Mouse (Mus musculus) heart, embryonic 14.5 days (tissue): ENCODE measurements around the gene Cutal. TPM values are rescaled to one million over a fixed set of nuclear protein-coding genes. Genes with fewer than 3 reads are reported as not detected.

Experiments
- ATAC-seq: fragments of 200-750 bp; cut with Nextera tagmentation; 2 replicates; pipeline ENCODE4 v1.8.0; 2017; ENCODE audit warnings: low read depth, moderate TSS enrichment; ENCODE audit not compliant: insufficient number of reproducible peaks, insufficient read depth, low FRiP score
- H3K27ac ChIP-seq, 2 experiments: fragments of 200-500 bp in 1 of 2; fragments of 300-500 bp in 1 of 2; sonication (generic) in 1 of 2; replicated peaks in 1 of 2; 2 replicates each; pipeline ENCODE4 v1.5.1; 2012 to 2014; ENCODE audit warnings: low read depth in 2 of 2, low read length in 2 of 2, control low read depth in 1 of 2, mild to moderate bottlenecking in 1 of 2, mixed read lengths in 1 of 2; ENCODE audit not compliant: control insufficient read depth in 1 of 2, insufficient read depth in 1 of 2
- H3K27me3 ChIP-seq: fragments of 300-500 bp; sonication (generic); 2 replicates; pipeline ENCODE4 v1.6.1; 2014; ENCODE audit warnings: mild to moderate bottlenecking, low read length, control low read depth; ENCODE audit not compliant: control insufficient read depth, insufficient read depth
- H3K36me3 ChIP-seq: fragments of 300-500 bp; sonication (generic); 2 replicates; pipeline ENCODE4 v1.6.1; 2014; ENCODE audit warnings: mild to moderate bottlenecking, control low read depth, low read length, mixed read lengths; ENCODE audit not compliant: control insufficient read depth, insufficient read depth
- H3K4me1 ChIP-seq, 2 experiments: fragments of 200-500 bp in 1 of 2; fragments of 300-500 bp in 1 of 2; sonication (generic) in 1 of 2; 2 replicates each; pipeline ENCODE4 v1.6.1; 2012 to 2014; ENCODE audit warnings: low read length in 2 of 2, control low read depth in 1 of 2, mixed read lengths in 1 of 2; ENCODE audit not compliant: control insufficient read depth in 2 of 2, insufficient read depth in 2 of 2
- H3K4me2 ChIP-seq: fragments of 300-500 bp; sonication (generic); 2 replicates; pipeline ENCODE4 v1.6.1; 2014; ENCODE audit warnings: mild to moderate bottlenecking, low read length
- H3K4me3 ChIP-seq, 2 experiments: fragments of 200-500 bp in 1 of 2; fragments of 300-500 bp in 1 of 2; sonication (generic) in 1 of 2; 2 replicates each; pipeline ENCODE4 v1.5.1; 2012 to 2014; ENCODE audit warnings: low read length in 2 of 2, mild to moderate bottlenecking in 2 of 2, control low read depth in 1 of 2, low read depth in 1 of 2, moderate library complexity in 1 of 2; ENCODE audit not compliant: control insufficient read depth in 1 of 2, insufficient read depth in 1 of 2
- H3K9ac ChIP-seq: fragments of 300-500 bp; sonication (generic); 2 replicates; pipeline ENCODE4 v1.6.1; 2014; ENCODE audit warnings: mild to moderate bottlenecking, low read length
- H3K9me3 ChIP-seq: fragments of 300-500 bp; sonication (generic); 2 replicates; pipeline ENCODE4 v1.6.1; 2016; ENCODE audit warnings: low read length, control low read depth; ENCODE audit not compliant: control insufficient read depth
- WGBS: fragments of 180-500 bp; shearing (Covaris S2); extraction: QIAGEN DNeasy Blood & Tissue Kit; methylation state at CpG from one replicate; pipeline ENCODE4 v1.1.7; 2014; 5-methylcytosine and 5-hydroxymethylcytosine counted together
- polyA plus RNA-seq: library from polyadenylated mRNA; unstranded; fragments of >200 nt; fragmentation: Nextera tagmentation; extraction: Ambion mirVana; gene quantifications from 2 replicates; pipeline ENCODE4 v1.2.1, GENCODE M21; 2014

Gene Cutal
- polyA plus RNA-seq, 1 experiment from 2014 or later: 0.20 TPM

- Histone ChIP-seq H3K4me2 (no peak overlapping the region), H3K4me1 (peaks cover 13 to 14% of the 10 kb centered on the region in 2 experiments), H3K27me3 (no peaks in the 10 kb centered on the region), H3K27ac (no peak overlapping the region), H3K9me3 (no peaks in the 10 kb centered on the region), H3K9ac (no peak overlapping the region), H3K4me3 (no peak overlapping the region), H3K36me3 (no peaks in the 10 kb centered on the region)
- WGBS: 83% methylated on average over 6 of the region's 6 CpGs
- no peak for ATAC-seq
Observed at GRCm38 (mm10) chr2:34902731-34903130, 28.5 kb downstream of the Cutal start.

GRCm38 (mm10) chr2:34903191-34903590 is 29.0 kb downstream of the Cutal start:
- Histone ChIP-seq H3K4me2 (no peak overlapping the region), H3K9ac (no peak overlapping the region), H3K27me3 (no peaks in the 10 kb centered on the region), H3K36me3 (no peaks in the 10 kb centered on the region), H3K9me3 (no peaks in the 10 kb centered on the region), H3K27ac (no peak overlapping the region), H3K4me3 (no peak overlapping the region), H3K4me1 (peaks cover 13 to 14% of the 10 kb centered on the region in 2 experiments)
- 77% methylated on average over 7 of the region's 7 CpGs for WGBS
- no peak for ATAC-seq

GRCm38 (mm10) chr2:34903652-34904405 is 29.6 kb downstream of the Cutal start:
- peak overlapping the region; percentile 75; the same call in 1 of the 2 replicates for H3K4me2 ChIP-seq
- no peaks in the 10 kb centered on the region for H3K27me3 ChIP-seq
- H3K36me3 ChIP-seq: no peaks in the 10 kb centered on the region
- 57% methylated on average over 4 of the region's 4 CpGs for WGBS
- no peaks in the 10 kb centered on the region for H3K9me3 ChIP-seq
- no peak for ATAC-seq
- H3K27ac ChIP-seq: peak overlapping the region in 1 of 2 experiments; percentile 63; a peak in 1 of 4 replicates
- peaks cover 13 to 14% of the 10 kb centered on the region in 2 experiments for H3K4me1 ChIP-seq
- H3K9ac ChIP-seq: no peak overlapping the region
- no peak overlapping the region for H3K4me3 ChIP-seq

DNA sequence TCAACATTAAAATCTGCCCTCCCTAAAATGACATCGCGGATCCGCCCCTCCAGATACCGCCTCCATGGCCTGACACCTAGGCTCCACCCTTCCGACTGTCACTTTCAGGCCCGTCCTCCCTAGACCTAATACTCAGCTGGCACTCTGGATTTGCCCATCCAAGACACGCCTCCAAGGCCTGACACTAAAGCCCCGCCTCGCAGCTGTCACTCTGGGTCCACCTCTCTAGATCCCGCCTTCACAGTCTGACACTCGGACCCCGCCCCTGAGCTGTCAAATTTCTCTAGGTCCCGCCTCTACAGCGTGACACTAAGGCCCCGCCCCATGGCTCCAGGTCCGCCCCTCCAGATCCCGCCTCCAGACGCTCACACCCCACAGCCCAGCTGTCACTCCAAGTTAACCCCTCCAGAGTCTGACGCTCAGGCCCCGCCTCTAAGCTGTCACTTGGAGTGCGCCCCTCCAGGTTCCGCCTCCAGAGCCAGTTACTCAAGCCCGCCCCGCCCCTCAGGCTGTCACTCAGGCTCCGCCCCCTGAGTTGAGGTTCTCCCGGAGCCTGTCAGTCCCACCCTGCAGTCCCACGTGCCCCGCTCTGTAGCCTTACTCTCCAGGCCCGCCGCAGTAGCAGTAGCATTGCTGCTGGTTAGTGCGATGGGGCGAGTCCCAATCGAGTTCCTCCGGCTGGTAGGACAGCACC is 30.8 kb downstream of the Cutal start:
- 1% methylated on average over 34 of the region's 34 CpGs for WGBS
- Histone ChIP-seq H3K9me3 (no peaks in the 10 kb centered on the region), H3K4me3 (peak overlapping the region; percentile 26 to 33), H3K27me3 (no peaks in the 10 kb centered on the region), H3K4me1 (peaks cover 13 to 14% of the 10 kb centered on the region in 2 experiments), H3K36me3 (no peaks in the 10 kb centered on the region), H3K27ac (peak overlapping the region; percentile 20 to 63; a peak in 2 of 4 replicates), H3K4me2 (peak overlapping the region; percentile 75), H3K9ac (peak overlapping the region; percentile 51; the same call in 1 of the 2 replicates)
- ATAC-seq: peak; percentile 98

GRCm38 (mm10) chr2:34906426-34906825 is 32.2 kb downstream of the Cutal start:
- Histone ChIP-seq H3K36me3 (no peaks in the 10 kb centered on the region), H3K4me3 (no peak overlapping the region), H3K27me3 (no peaks in the 10 kb centered on the region), H3K9ac (no peak overlapping the region), H3K4me1 (peaks cover 13 to 14% of the 10 kb centered on the region in 2 experiments), H3K27ac (no peak overlapping the region), H3K9me3 (no peaks in the 10 kb centered on the region), H3K4me2 (no peak overlapping the region)
- no peak for ATAC-seq
- 67% methylated on average over 6 of the region's 6 CpGs for WGBS

DNA sequence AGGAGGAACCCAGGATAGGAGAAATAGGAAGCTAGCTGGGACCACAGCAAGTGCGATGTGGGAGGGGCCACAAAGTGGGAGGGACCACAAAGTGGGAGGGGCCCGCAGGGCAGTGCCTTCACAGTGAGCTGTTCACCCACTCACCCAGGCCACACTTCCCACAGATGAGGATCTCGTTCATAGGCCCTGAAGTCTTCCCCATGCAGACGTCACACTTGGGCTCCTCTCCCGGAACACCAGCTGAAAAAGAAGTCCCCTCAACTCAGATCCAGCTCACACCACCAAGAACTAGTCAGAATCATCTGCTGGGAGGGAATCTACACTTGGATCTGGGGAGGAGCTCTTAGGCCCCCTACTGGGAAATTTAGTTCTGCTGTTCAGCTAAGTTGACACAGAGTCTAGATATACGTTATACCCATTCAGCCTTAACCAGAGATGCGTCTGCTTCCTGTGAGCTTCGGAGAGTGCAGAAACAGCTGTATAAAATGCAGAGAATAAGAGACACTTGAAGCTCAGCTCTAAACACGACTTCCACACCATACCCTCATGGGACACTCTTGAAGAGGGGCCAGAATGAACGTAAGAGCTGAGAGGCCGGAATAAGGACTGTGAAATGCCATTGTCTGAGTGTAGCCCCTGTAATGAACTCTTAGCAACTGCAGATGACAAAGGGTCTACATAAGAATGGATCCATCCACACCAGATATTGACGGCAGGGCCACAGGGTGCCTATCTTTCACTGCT is 32.8 kb downstream of the Cutal start:
- Histone ChIP-seq H3K36me3 (no peaks in the 10 kb centered on the region), H3K27ac (no peak overlapping the region), H3K4me1 (peaks cover 13 to 14% of the 10 kb centered on the region in 2 experiments), H3K4me2 (no peak overlapping the region), H3K9me3 (no peaks in the 10 kb centered on the region), H3K4me3 (no peak overlapping the region), H3K27me3 (peaks cover 4% of the 10 kb centered on the region), H3K9ac (no peak overlapping the region)
- WGBS: 53% methylated on average over 12 of the region's 12 CpGs
- no peak for ATAC-seq

DNA sequence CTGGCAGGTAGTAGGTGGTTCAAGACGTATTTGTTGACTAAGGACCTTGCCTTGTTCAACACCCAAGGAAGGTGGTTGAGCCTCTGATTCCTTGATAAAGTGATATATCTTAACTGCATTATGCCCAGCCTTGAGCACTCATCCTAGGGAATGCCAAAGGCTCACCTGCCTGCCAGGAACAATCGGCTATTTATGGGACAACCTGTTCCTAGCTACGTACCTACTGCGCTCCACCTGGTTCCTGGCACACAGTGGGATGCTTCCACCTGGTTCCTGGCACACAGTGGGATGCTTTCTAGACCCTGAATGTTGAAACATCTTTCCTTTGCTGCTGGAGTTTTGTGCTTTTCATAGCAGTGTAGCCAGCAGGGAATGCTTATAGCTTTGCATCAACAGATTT is 35.5 kb downstream of the Cutal start:
- Histone ChIP-seq H3K36me3 (no peaks in the 10 kb centered on the region), H3K27ac (no peak overlapping the region), H3K9ac (no peak overlapping the region), H3K4me3 (no peak overlapping the region), H3K27me3 (peaks cover 14% of the 10 kb centered on the region), H3K4me2 (no peak overlapping the region), H3K9me3 (no peaks in the 10 kb centered on the region), H3K4me1 (peaks cover 10 to 15% of the 10 kb centered on the region in 2 experiments)
- 84% methylated on average over 4 of the region's 4 CpGs for WGBS
- ATAC-seq: no peak
